Mouse (Mus musculus) cerebellum, adult (tissue): ENCODE data around the gene Tmem59.

ENCODE experiments used
- ATAC-seq: cut with Nextera tagmentation; 2 replicates; pipeline ENCODE4 v1.9.2; 2017; ENCODE audit warnings: mild to moderate bottlenecking, moderate library complexity, mixed read lengths; ENCODE audit not compliant: insufficient number of reproducible peaks, low FRiP score, low TSS enrichment

Tmem59 gene

DNA sequence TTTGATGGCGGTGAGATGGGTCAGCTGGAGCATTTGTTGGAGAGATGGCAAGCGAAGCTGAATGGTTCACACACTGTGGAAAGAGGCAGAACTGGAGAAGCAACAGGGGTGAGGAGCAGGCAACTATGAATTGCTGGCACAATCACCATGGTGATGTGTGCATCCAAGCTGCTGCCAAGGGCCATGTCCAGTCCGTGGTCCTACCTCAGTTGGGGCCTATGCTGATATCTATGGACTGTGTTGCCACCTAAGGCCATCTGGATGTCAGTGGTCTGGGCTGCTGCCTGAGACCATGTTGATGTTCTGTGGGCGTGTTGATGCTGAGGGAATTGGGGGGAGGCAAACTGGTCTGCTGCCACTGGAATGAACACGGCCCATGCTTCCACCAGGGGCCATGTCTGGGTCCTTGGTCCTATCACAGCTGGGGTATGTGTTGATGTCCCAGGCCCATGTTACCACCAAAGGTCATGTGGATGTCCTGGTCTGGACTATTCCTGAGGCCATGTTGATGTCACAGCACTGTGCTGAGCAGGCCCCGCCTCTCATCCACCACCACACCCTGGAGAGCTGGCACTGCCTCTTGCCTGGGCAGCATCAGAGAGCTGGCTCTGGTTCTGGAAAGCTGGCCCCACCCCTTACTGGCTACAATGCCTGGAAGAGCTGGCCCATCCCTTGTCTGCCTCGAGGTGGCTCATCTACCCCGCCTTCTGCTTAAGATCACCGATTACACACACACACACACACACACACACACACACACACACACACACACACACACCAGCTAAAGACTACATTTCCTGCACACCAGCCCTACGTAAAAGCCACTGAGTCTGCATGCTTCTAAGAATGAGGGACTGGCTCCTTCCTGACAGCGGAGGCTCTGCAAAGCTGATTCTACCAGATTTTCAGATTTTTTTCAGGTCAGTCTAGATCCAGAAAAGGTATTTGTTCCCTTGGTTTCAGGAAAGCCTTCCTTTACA lies 45.3 kb downstream of the Tmem59 start:
- no peak for ATAC-seq

DNA sequence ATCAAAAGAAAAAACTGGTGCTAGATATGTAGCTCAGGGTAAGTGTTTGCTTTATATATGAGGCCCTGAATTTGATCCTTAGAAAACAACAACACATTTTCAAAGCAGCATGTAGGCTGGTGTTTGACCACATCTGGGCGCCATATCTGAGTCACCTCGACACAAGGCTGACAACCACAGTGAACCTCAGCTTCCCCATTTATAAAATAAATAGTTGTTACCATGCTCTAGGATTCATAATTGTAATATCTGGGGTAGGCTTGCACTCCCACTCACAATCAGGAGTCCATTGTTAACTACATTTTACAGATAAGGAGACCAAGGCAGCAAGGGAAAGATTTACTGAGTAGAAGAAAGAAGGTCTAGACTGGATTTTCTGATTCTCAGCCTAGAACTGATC lies 48.1 kb downstream of the Tmem59 start:
- ATAC-seq, result no peak

DNA sequence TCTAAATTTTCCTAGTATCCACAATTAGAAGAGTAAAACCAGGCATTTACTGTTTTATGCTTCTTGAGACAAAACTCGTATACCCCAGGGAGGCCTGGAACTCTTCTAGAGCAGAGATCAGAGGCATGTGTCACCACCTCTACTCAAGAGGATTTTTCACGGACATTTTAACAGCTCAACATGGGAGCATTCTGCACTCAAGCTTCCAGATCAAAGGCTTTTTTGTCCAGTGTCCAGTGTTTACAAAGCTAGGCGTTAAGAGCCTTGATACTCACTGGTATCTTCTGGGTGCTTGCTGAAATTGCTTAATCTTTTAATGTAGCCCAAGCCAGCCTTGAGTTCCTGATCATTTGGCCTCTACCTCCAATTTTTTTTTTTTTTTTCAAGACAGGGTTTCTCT lies 54.0 kb downstream of the Tmem59 start:
- ATAC-seq, result no peak

DNA sequence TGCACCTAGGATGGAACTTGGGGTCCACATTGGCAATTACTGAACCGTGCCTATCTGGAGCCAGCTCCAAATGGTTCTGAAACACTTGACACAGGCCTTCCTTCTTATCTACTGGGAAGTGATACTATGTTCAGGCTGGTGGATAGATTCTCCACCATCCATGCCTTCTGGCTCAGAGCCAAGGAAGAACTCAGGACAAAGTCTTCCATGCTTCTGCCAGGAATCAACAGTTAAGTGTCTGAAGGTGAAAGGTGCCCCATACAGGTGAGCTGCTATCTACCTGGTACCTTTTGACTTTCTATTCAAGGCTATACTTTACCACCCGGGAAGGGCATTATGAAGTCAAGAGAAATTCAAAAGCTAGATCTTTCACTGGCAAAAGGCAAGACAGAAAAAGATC lies 60.1 kb downstream of the Tmem59 start:
- no peak for ATAC-seq

DNA sequence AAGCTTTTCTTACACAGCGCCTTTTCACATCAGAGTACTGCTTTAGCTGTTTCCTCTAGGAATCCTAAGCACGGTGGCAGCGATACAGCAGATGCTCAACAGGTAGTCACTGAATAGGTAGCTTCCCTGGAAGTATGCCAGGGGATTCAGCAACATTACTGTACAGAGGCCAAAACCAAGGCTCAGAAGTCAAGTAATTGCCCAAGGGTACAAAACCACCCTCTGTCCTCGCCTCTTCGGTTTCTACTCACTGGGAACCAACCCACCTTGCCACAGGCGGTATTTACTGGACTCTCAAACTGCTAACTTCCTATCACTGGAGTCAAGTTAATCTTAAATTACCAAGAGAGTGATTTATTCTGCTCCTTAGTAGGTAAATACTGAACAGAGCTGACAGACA lies 62.0 kb downstream of the Tmem59 start:
- no peak for ATAC-seq

DNA sequence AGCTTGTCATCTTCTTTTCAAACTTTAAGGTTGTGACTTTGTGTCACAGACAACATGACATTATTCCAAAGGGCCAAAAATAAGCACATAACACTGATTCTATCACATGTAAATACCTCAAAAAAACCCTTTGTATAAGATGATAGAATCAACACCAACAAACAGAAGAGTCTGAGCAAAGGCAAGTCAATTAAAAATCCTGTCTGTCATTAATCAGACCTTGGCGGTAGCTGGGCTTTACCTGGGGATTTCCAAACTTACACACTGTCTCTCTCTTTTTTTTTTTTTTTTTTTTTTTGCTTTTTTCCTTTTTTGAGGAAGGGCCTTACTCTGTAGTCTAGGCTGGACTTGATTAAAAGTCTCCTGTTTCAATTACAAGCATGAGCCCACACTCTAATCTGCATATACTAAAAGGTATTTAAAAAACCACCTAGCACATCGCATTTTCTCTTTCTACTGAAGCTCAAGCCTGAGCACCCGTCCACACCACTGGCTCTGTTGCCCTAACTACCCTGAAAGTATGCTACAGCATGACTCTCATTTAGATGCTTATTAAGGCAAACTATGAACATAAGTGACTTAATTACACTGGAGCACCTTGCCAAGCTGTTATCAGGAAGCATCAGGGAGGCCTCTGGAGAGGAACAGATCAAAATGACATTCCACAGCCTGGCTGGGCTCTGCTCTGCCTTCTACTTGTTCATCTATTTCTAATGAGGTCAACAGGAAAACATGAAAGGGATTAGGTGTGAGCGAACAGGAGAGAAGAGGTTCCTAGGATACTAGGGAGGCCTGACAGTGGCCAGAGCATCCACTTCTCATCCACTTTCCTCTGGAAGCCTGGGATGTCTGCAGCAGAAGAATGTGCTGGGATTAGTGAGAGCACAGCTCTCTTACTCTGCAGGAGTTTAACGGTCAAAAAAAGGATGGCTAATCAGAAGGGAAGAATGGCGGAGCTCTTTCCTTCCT lies 65.5 kb downstream of the Tmem59 start:
- no peak for ATAC-seq

DNA sequence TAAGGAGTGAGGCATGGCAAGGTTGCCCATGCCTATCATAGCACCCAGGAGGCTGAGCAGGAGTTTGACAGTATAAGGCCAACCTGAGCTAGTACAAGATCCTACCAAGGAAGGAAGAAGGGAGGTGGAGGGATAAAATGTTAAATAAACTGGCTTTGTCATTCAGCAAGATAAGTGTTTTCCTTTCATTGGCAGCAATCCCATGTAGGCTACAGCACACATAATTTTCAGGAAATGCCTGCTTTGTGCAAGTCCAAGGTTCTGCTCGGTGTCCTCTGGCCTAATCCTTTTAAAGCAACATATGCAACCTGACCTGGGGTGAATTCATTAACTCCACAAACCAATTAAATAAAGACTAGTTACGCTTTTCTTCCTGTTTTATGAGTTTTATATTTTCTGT lies 67.2 kb downstream of the Tmem59 start:
- no peak for ATAC-seq

DNA sequence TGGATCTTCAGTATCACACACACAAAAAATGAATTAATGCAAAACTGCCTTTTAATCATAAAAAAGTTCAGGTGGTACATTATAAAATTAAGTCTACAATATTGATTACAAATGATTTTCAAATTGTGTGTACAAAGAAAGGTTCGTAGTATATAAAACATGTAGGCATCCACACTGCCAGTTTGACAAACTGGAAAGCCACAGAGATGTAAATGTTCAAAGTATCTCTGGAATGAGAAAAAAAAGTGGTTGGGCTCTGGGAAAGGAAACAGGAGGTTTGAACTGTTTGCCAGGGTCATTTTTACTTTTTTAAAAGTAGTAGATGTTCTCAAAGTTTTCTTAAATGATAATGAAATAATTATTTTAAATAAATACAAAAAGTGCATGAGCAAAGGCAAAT lies 67.8 kb downstream of the Tmem59 start:
- ATAC-seq, result no peak

DNA sequence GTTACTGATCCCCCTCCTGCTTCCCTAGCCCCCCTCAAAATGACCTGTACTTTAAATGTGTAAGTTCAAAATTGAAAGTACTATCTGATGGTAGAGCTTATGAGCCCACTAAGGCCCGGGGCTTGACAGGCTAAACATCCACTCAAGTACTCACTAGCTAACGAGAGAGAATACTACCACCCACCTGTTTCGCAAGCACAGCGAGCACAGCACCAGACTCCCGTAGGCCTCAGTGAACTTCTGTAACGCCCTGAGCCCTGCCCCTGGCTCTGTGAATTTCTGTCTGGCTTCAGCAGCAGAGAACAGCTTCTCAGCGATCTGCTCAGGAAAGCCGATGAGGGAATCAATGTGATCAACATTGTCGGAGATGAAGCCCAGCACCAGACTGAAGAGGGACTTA lies 68.9 kb downstream of the Tmem59 start:
- no peak for ATAC-seq

DNA sequence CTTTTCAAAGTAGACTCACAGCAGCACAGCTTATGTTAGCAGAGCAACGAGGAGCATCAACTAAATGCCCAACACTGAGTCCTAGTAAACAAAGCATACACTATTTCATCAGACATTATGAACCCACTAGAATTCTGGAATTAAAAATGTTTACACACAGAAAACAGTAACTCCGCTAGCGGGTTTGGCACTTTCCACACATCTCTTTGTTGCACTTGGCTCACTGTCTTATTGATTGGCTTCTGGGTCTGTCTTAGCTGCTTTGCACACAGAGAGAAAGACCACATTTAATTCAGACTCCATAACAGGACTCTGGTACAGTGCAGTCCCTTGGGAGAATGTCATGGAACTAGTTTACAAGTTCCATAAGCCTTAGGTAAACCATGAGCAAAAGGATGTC lies 69.9 kb downstream of the Tmem59 start:
- no peak for ATAC-seq

DNA sequence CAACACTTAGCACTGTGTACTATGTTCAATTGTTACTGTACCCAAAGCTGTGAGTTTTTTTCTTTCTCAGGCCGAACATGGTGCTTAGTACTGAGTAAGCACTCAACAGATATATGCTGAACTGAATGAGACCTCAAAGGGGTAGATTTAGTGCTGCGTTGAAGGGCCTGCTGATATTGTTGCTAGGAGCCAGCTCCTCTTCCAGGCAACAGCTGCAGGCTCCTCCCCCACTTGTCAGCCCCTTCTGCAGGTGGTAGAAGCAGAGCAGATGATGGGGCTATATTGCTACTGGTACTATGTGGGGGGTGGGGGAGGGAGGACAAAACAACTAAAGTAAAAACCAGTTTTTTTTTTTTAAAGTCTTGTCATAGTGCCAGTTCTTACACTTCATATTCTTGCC lies 71.3 kb downstream of the Tmem59 start:
- ATAC-seq, result no peak

DNA sequence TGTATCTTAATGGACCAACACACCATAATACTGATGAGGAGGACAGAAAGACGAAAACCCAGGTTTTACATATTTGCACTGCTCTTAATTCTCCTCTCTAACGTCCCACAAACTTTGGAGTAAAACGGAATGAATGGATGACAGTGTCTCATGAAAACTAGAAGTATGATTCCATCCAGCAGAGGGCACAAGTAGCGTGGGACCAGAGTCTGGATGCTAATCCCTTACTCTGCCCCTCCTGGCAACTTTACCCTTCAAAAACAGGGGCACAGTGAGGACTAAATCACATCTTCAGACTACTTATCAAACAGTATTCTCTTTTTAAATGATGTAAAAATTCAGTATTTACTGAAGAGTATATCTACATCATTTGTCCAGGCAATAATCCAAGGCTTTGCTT lies 72.3 kb downstream of the Tmem59 start:
- no peak for ATAC-seq
